Mouse (Mus musculus): ENCODE measurements around the gene Ctss. TPM values are rescaled to one million over a fixed set of nuclear protein-coding genes. Genes with fewer than 3 reads are reported as not detected.
A peak's percentile ranks its signal among the peaks of the same experiment; 100 is the strongest.

Ctss gene
- total and polyA plus RNA-seq, 3 experiments, result 0.66 TPM; not detected in 2

GRCm38 (mm10) chr3:95498229-95498628 is 28.4 kb upstream of the Ctss start:
- no peak for ATAC-seq (ENCODE audit: extremely low read depth, insufficient number of reproducible peaks, low FRiP score, poor library complexity, severe bottlenecking)
- H3K4me3 ChIP-seq (ENCODE audit: low read depth, low read length), result no peak overlapping the region
- peaks cover 42% of the 10 kb centered on the region for H3K36me3 ChIP-seq (replicated peaks)
- peaks cover 3% of the 10 kb centered on the region; the same call in 1 of the 2 replicates for H3K4me1 ChIP-seq (ENCODE audit: insufficient read depth, low read depth, low read length)
- TF ChIP-seq GATA1 (IDR thresholded peaks at IDR 0.05; ENCODE audit: borderline replicate concordance, low read length) (no peak), GATA2 (IDR thresholded peaks at IDR 0.05; ENCODE audit: borderline replicate concordance, low read depth, low read length) (no peak), TAL1 (conservative IDR thresholded peaks at IDR 0.05; ENCODE audit: low read depth, low read length) (no peak)
- 0 out of 2 replicates have a peak, but pooled peaks cover 4% of the 10 kb centered on the region for H3K27me3 ChIP-seq (ENCODE audit: insufficient read depth, low read length)
- H3K9me3 ChIP-seq (replicated peaks), result no peaks in the 10 kb centered on the region
- DNase-seq (ENCODE audit: low spot score), result no peak

GRCm38 (mm10) chr3:95499024-95499423 is 27.6 kb upstream of the Ctss start, which contains the start of gene Ctsk:
Gene Ctsk (plus strand): TSS chr3:95499256.
- TF ChIP-seq GATA2 (IDR thresholded peaks at IDR 0.05; ENCODE audit: borderline replicate concordance, low read depth, low read length), result no peak
- TF ChIP-seq POLR2AphosphoS5 (IDR thresholded peaks at IDR 0.05; ENCODE audit: insufficient replicate concordance, low read depth, low read length), result no peak
- no peak for TF ChIP-seq CTCF (IDR thresholded peaks at IDR 0.05; ENCODE audit: low read depth, low read length)
- TF ChIP-seq TAL1 (conservative IDR thresholded peaks at IDR 0.05; ENCODE audit: low read depth, low read length), result no peak
- TF ChIP-seq GATA1 (IDR thresholded peaks at IDR 0.05; ENCODE audit: borderline replicate concordance, low read length), result no peak
- Histone ChIP-seq H3K36me3 (replicated peaks) (peaks cover 34% of the 10 kb centered on the region), H3K4me3 (ENCODE audit: low read depth, low read length) (no peak within 1 kb of the TSS), H3K27me3 (ENCODE audit: insufficient read depth, low read length) (0 out of 2 replicates have a peak, but pooled peaks cover 4% of the 10 kb centered on the region), H3K4me1 (ENCODE audit: insufficient read depth, low read depth, low read length) (peaks cover 3% of the 10 kb centered on the region; the same call in 1 of the 2 replicates), H3K9me3 (replicated peaks) (no peaks in the 10 kb centered on the region)
- ATAC-seq (ENCODE audit: extremely low read depth, insufficient number of reproducible peaks, low FRiP score, poor library complexity, severe bottlenecking), result no peak
- DNase-seq (ENCODE audit: low spot score), result no peak

GRCm38 (mm10) chr3:95499496-95500140 is 27.0 kb upstream of the Ctss start:
- no peak overlapping the region for H3K4me3 ChIP-seq (ENCODE audit: low read depth, low read length)
- H3K4me1 ChIP-seq (ENCODE audit: insufficient read depth, low read depth, low read length), result no peaks in the 10 kb centered on the region
- 0 out of 2 replicates have a peak, but pooled peaks cover 4% of the 10 kb centered on the region for H3K27me3 ChIP-seq (ENCODE audit: insufficient read depth, low read length)
- no peak for DNase-seq (ENCODE audit: low spot score)
- no peak for ATAC-seq (ENCODE audit: extremely low read depth, insufficient number of reproducible peaks, low FRiP score, poor library complexity, severe bottlenecking)
- H3K9me3 ChIP-seq (replicated peaks), result no peaks in the 10 kb centered on the region
- H3K36me3 ChIP-seq (replicated peaks), result peaks cover 28% of the 10 kb centered on the region
- TF ChIP-seq CTCF (IDR thresholded peaks at IDR 0.05; ENCODE audit: low read depth, low read length) (no peak), POLR2AphosphoS5 (IDR thresholded peaks at IDR 0.05; ENCODE audit: insufficient replicate concordance, low read depth, low read length) (no peak), GATA2 (IDR thresholded peaks at IDR 0.05; ENCODE audit: borderline replicate concordance, low read depth, low read length) (no peak), GATA1 (IDR thresholded peaks at IDR 0.05; ENCODE audit: borderline replicate concordance, low read length) (no peak), TAL1 (conservative IDR thresholded peaks at IDR 0.05; ENCODE audit: low read depth, low read length) (no peak)

- Histone ChIP-seq H3K9me3 (replicated peaks) (no peaks in the 10 kb centered on the region), H3K4me1 (ENCODE audit: insufficient read depth, low read depth, low read length) (0 out of 2 replicates have a peak, but pooled peaks cover 2% of the 10 kb centered on the region), H3K27me3 (ENCODE audit: insufficient read depth, low read length) (0 out of 2 replicates have a peak, but pooled peaks cover 4% of the 10 kb centered on the region), H3K4me3 (ENCODE audit: low read depth, low read length) (no peak overlapping the region), H3K36me3 (replicated peaks) (peaks cover 4% of the 10 kb centered on the region)
- no peak for ATAC-seq (ENCODE audit: extremely low read depth, insufficient number of reproducible peaks, low FRiP score, poor library complexity, severe bottlenecking)
- DNase-seq (ENCODE audit: low spot score), result no peak
- TF ChIP-seq CTCF (IDR thresholded peaks at IDR 0.05; ENCODE audit: low read depth, low read length) (no peak), POLR2AphosphoS5 (IDR thresholded peaks at IDR 0.05; ENCODE audit: insufficient replicate concordance, low read depth, low read length) (no peak), TAL1 (conservative IDR thresholded peaks at IDR 0.05; ENCODE audit: low read depth, low read length) (no peak), GATA1 (IDR thresholded peaks at IDR 0.05; ENCODE audit: borderline replicate concordance, low read length) (no peak), GATA2 (IDR thresholded peaks at IDR 0.05; ENCODE audit: borderline replicate concordance, low read depth, low read length) (no peak)
Measured at GRCm38 (mm10) chr3:95502312-95502711, 24.3 kb upstream of the Ctss start.

- TF ChIP-seq POLR2AphosphoS5 (IDR thresholded peaks at IDR 0.05; ENCODE audit: insufficient replicate concordance, low read depth, low read length) (no peak), GATA1 (IDR thresholded peaks at IDR 0.05; ENCODE audit: borderline replicate concordance, low read length) (no peak), TAL1 (conservative IDR thresholded peaks at IDR 0.05; ENCODE audit: low read depth, low read length) (no peak), CTCF (IDR thresholded peaks at IDR 0.05; ENCODE audit: low read depth, low read length) (no peak), GATA2 (IDR thresholded peaks at IDR 0.05; ENCODE audit: borderline replicate concordance, low read depth, low read length) (no peak)
- DNase-seq (ENCODE audit: low spot score) (no peak), ATAC-seq (ENCODE audit: extremely low read depth, insufficient number of reproducible peaks, low FRiP score, poor library complexity, severe bottlenecking) (no peak)
- Histone ChIP-seq H3K4me3 (ENCODE audit: low read depth, low read length) (no peak overlapping the region), H3K9me3 (replicated peaks) (no peaks in the 10 kb centered on the region), H3K27me3 (ENCODE audit: insufficient read depth, low read length) (peaks cover 5% of the 10 kb centered on the region; the same call in 1 of the 2 replicates), H3K36me3 (replicated peaks) (no peaks in the 10 kb centered on the region), H3K4me1 (ENCODE audit: insufficient read depth, low read depth, low read length) (peaks cover 22% of the 10 kb centered on the region)
Measured at GRCm38 (mm10) chr3:95509348-95509747, 17.2 kb upstream of the Ctss start.

GRCm38 (mm10) chr3:95511611-95512180 is 14.9 kb upstream of the Ctss start:
- peak; percentile 68 for ATAC-seq (ENCODE audit: extremely low read depth, insufficient number of reproducible peaks, low FRiP score, poor library complexity, severe bottlenecking)
- peaks cover 32% of the 10 kb centered on the region for H3K4me1 ChIP-seq (ENCODE audit: insufficient read depth, low read depth, low read length)
- TF ChIP-seq CTCF (IDR thresholded peaks at IDR 0.05; ENCODE audit: low read depth, low read length) (no peak), GATA1 (IDR thresholded peaks at IDR 0.05; ENCODE audit: borderline replicate concordance, low read length) (no peak), GATA2 (IDR thresholded peaks at IDR 0.05; ENCODE audit: borderline replicate concordance, low read depth, low read length) (no peak), TAL1 (conservative IDR thresholded peaks at IDR 0.05; ENCODE audit: low read depth, low read length) (no peak), POLR2AphosphoS5 (IDR thresholded peaks at IDR 0.05; ENCODE audit: insufficient replicate concordance, low read depth, low read length) (no peak)
- peak; percentile 78 for DNase-seq (ENCODE audit: low spot score)
- H3K4me3 ChIP-seq (ENCODE audit: low read depth, low read length), result peak overlapping the region; percentile 13; the same call in 1 of the 2 replicates
- no peaks in the 10 kb centered on the region for H3K36me3 ChIP-seq (replicated peaks)
- H3K27me3 ChIP-seq (ENCODE audit: insufficient read depth, low read length), result peaks cover 5% of the 10 kb centered on the region; the same call in 1 of the 2 replicates
- H3K9me3 ChIP-seq (replicated peaks), result no peaks in the 10 kb centered on the region
